ENCODE assay signal across 11 mouse cellular contexts in genomic region chr5:111908085-111908484, GRCm38 (mm10).
A peak's percentile ranks its signal among the peaks of the same experiment; 100 is the strongest.
DNase-seq lines count a peak whose midpoint lies in the region; ATAC-seq lines count a peak whose summit lies in the region.
"Had no signal": no experiment of that assay in that cellular context is flagged by ENCODE, and none has a peak within 500 bp of the region (broad histone marks: within the 10 kb centered on the region; RNA-seq: fewer than 3 reads in every experiment).

No protein-coding gene starts in this region.

- WGBS in forebrain, embryonic 15.5 days, result 32% methylated on average over 14 of the region's 14 CpGs
- WGBS in forebrain, embryonic 11.5 days, result 78% methylated on average over 14 of the region's 14 CpGs

- no peak for DNase-seq in forebrain, embryonic 11.5 days (ENCODE audit: low spot score)
- peak; percentile 64 to 75 for DNase-seq in right cerebral cortex, postnatal 10 days (ENCODE audit: low spot score in 2 of 2)
- no peak for DNase-seq in right cerebral cortex, postnatal 36 days (ENCODE audit: low spot score in 2 of 2)
- DNase-seq in layer of hippocampus, postnatal 10 days (ENCODE audit: low spot score in 2 of 2), result peak; percentile 20 to 44
- DNase-seq in Muller cell, postnatal 12 days (ENCODE audit: inconsistent ontology term), result no peak
- DNase-seq in neural tube, embryonic 10.5 days (ENCODE audit: extremely low spot score, low spot score), result no peak
- DNase-seq: B cell, adult 2 months; cerebellum, adult 11-12 months; heart, adult 11 months had no signal

- no peak overlapping the region for H3K9ac ChIP-seq in forebrain, embryonic 15.5 days (replicated peaks)
- no peak overlapping the region for H3K9ac ChIP-seq in forebrain, embryonic 11.5 days (ENCODE audit: low read length)

- H3K27ac ChIP-seq in forebrain, embryonic 15.5 days (replicated peaks), result peak overlapping the region; percentile 85
- H3K27ac ChIP-seq in forebrain, embryonic 11.5 days (ENCODE audit: low read depth, low read length), result no peak overlapping the region
- H3K27ac ChIP-seq: kidney, postnatal 0 days had no signal

- no peaks in the 10 kb centered on the region for H3K9me3 ChIP-seq in forebrain, embryonic 15.5 days
- no peaks in the 10 kb centered on the region for H3K9me3 ChIP-seq in forebrain, embryonic 11.5 days (ENCODE audit: control insufficient read depth, low read length)

- ATAC-seq in forebrain, embryonic 15.5 days (replicated peaks), result peak; percentile 89
- ATAC-seq in forebrain, embryonic 11.5 days (replicated peaks; ENCODE audit: low FRiP score), result no peak

- peaks cover 51% of the 10 kb centered on the region for H3K4me1 ChIP-seq in forebrain, embryonic 15.5 days
- no peaks in the 10 kb centered on the region for H3K4me1 ChIP-seq in forebrain, embryonic 11.5 days (replicated peaks; ENCODE audit: control insufficient read depth, insufficient read depth, low read length)

- no peaks in the 10 kb centered on the region for H3K27me3 ChIP-seq in forebrain, embryonic 15.5 days
- H3K27me3 ChIP-seq in forebrain, embryonic 11.5 days (ENCODE audit: control insufficient read depth, insufficient read depth, low read length), result no peaks in the 10 kb centered on the region

- H3K4me2 ChIP-seq in forebrain, embryonic 15.5 days (replicated peaks), result no peak overlapping the region
- H3K4me2 ChIP-seq in forebrain, embryonic 11.5 days (ENCODE audit: low read depth, low read length, severe bottlenecking), result no peak overlapping the region

- H3K36me3 ChIP-seq in forebrain, embryonic 15.5 days, result no peaks in the 10 kb centered on the region
- no peaks in the 10 kb centered on the region for H3K36me3 ChIP-seq in forebrain, embryonic 11.5 days (ENCODE audit: control insufficient read depth, insufficient read depth, low read length)

- no peak overlapping the region for H3K4me3 ChIP-seq in forebrain, embryonic 15.5 days
- H3K4me3 ChIP-seq in forebrain, embryonic 11.5 days (ENCODE audit: low read depth, low read length), result no peak overlapping the region

Comparison
In these comparisons a context has a peak if more than half of its experiments do, and no peak if none do; other contexts are left out.
1. DNase-seq: peak in right cerebral cortex, postnatal 10 days (2 of 2) and layer of hippocampus, postnatal 10 days (2 of 2); none in forebrain, embryonic 11.5 days (single experiment), right cerebral cortex, postnatal 36 days (0 of 2), Muller cell, postnatal 12 days (single experiment) and neural tube, embryonic 10.5 days (single experiment).